Mouse (Mus musculus): ENCODE results near the gene Chodl.

GRCm38 (mm10) chr16:78922644-78923043 lies 8.1 kb upstream of the Chodl start:
- TF ChIP-seq POLR2A (IDR thresholded peaks at IDR 0.05; ENCODE audit: borderline replicate concordance, control insufficient read depth, low read depth, low read length) (no peak), CTCF (IDR thresholded peaks at IDR 0.05; ENCODE audit: control insufficient read depth, insufficient read depth, low read length) (no peak)
